Mouse (Mus musculus): Measurements from ENCODE around the gene Irak1. TPM values are rescaled to one million over a fixed set of nuclear protein-coding genes. Genes with fewer than 3 reads are reported as not detected.

Irak1 gene
- polyA plus RNA-seq, 1 experiment from 2014 or later: 27.4 TPM

DNA sequence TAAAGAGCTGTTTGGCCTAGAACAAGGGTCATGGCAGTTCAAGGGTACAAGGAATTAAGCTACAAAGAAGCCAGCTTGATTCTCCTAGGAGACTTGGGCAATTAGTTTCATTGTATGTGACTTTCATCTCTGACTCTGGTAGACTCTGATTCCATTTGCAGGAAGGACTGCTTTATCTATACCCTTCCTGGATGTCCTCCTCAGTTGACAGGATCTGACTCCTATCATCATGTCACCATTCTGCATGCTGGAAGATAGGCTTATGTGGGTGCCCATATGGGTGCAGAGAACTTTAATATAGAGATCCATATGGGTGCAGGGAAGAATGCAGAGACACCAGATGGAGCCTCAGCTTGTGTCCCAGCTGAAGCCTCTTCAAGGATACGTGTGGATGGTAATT lies 54.6 kb downstream of the Irak1 start:
- ATAC-seq (ENCODE audit: low FRiP score) (no peak), DNase-seq (ENCODE audit: low spot score) (no peak)
- H3K9ac ChIP-seq (ENCODE audit: low read depth, low read length): no peak overlapping the region
- no peak overlapping the region for H3K27ac ChIP-seq (ENCODE audit: low read depth, low read length)
- no peak overlapping the region for H3K4me3 ChIP-seq (ENCODE audit: low read depth, low read length)
- H3K36me3 ChIP-seq (ENCODE audit: control insufficient read depth, insufficient read depth, low read length): no peaks in the 10 kb centered on the region
- H3K9me3 ChIP-seq (ENCODE audit: control insufficient read depth, low read length): no peaks in the 10 kb centered on the region
- 84% methylated on average over 1 of the region's 1 CpGs for WGBS
- H3K4me2 ChIP-seq (replicated peaks; ENCODE audit: low read depth, low read length): no peak overlapping the region
- H3K27me3 ChIP-seq (ENCODE audit: control insufficient read depth, insufficient read depth, low read length): no peaks in the 10 kb centered on the region; the same call in 1 of the 2 replicates
- H3K4me1 ChIP-seq (replicated peaks; ENCODE audit: control insufficient read depth, insufficient read depth, low read length): no peaks in the 10 kb centered on the region

DNA sequence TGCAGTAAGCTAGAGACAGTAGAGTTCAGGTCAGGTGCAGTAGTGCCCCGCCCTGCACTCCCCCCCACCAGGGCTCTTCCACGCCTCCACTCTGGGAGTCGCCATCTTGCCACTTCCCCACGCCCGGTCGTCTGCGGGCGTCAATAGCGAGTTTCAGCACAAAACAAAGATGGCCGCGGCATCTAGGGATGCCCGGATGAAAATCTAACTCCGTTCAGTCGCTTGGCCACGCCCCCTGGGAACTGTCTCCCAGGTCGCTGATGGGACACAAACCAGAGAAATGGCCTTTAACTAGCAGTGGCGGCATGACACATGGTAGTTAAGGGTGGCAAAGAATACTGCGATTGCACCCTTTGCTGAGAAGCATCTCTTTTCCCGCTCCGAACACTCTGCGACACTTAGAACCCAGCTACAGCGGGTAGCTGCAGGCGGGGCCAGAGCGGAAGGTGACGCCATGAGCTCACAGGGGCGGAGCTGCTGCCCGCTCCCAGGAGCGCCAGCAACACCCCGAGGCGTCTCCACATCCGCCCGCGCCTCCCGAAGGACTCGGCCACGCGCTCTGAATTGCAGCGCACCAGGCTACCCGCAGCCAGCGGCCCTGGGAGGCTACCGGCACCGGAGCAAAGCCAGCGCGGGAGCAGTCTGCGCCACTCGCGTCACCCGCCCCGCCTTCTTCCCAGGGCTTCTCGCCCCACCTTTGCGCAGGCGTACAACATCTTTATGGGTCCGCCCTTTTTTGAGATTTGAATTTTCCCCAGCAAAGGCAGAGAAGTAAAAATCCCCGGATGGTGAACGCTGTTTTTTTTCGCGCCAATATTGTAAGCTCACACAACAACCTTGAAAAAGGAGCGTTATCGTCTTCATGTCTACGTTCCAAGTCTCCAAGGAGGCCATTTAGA lies 56.3 kb downstream of the Irak1 start:
- H3K4me3 ChIP-seq (ENCODE audit: low read depth, low read length): peak overlapping the region; percentile 70
- DNase-seq (ENCODE audit: low spot score): peak; percentile 89
- peak overlapping the region; percentile 80 for H3K9ac ChIP-seq (ENCODE audit: low read depth, low read length)
- WGBS: 14% methylated on average over 59 of the region's 60 CpGs
- H3K4me1 ChIP-seq (replicated peaks; ENCODE audit: control insufficient read depth, insufficient read depth, low read length): no peaks in the 10 kb centered on the region
- peak; percentile 89 for ATAC-seq (ENCODE audit: low FRiP score)
- H3K4me2 ChIP-seq (replicated peaks; ENCODE audit: low read depth, low read length): peak overlapping the region; percentile 40
- H3K27me3 ChIP-seq (ENCODE audit: control insufficient read depth, insufficient read depth, low read length): no peaks in the 10 kb centered on the region; the same call in 1 of the 2 replicates
- peak overlapping the region; percentile 97 for H3K27ac ChIP-seq (ENCODE audit: low read depth, low read length)
- H3K36me3 ChIP-seq (ENCODE audit: control insufficient read depth, insufficient read depth, low read length): no peaks in the 10 kb centered on the region
- no peaks in the 10 kb centered on the region for H3K9me3 ChIP-seq (ENCODE audit: control insufficient read depth, low read length)

DNA sequence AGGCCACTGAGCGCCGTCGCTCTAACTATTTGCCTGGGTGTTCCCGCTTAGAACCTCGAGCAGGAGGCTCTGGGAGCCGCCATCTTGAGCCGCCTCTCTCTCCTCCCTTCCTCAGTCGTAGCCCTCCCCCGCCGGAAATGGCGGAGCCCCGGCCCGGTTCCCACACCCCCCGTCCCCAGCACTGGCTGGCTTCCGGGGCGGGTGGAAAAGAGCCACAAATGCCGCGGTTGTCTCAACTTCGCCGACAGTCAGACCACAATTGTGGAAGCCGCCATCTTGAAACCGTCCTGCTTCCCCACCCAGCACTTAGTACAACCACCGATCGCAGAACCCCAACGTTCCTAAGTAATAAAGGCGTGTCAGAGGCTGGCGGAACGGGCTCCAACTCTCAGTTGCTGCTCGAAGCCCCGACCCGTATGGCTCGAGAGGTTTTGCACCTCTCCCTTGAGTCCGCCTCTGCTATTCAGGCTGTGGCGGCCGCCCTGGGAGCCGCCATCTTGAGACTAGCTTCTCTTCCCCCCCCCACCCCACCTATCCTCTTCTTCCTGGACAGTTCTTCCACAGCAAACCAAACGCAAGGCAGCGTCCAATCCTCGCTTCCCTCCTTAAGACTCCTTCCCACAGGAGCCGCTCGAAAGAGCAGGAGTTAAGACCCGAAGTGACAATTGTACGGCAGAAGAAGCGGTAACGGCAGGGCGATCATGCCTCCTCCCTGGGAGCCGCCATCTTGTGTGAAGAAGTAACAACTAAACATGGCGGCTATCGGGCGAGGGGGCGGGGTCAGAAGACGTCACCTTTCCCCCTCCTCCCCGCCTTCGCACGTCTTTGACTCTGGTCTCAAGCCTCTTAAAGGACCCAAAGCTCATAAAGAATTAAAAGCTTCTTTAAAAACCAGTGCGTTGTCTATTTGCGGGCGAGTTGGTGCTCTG lies 57.2 kb downstream of the Irak1 start, which contains the start of gene Hcfc1:
Hcfc1 (minus strand) TSS at position 110 of the 929 bp plus-strand sequence.
- Histone ChIP-seq H3K27ac (ENCODE audit: low read depth, low read length) (peak within 1 kb of the TSS; percentile 97), H3K4me3 (ENCODE audit: low read depth, low read length) (peak within 1 kb of the TSS; percentile 70), H3K27me3 (ENCODE audit: control insufficient read depth, insufficient read depth, low read length) (no peaks in the 10 kb centered on the region; the same call in 1 of the 2 replicates), H3K36me3 (ENCODE audit: control insufficient read depth, insufficient read depth, low read length) (no peaks in the 10 kb centered on the region), H3K4me2 (replicated peaks; ENCODE audit: low read depth, low read length) (peak within 1 kb of the TSS; percentile 55), H3K9me3 (ENCODE audit: control insufficient read depth, low read length) (no peaks in the 10 kb centered on the region), H3K9ac (ENCODE audit: low read depth, low read length) (peak within 1 kb of the TSS; percentile 80), H3K4me1 (replicated peaks; ENCODE audit: control insufficient read depth, insufficient read depth, low read length) (no peaks in the 10 kb centered on the region)
- WGBS: 16% methylated on average over 52 of the region's 58 CpGs
- ATAC-seq (ENCODE audit: low FRiP score) (peak; percentile 85), DNase-seq (ENCODE audit: low spot score) (peak; percentile 82)

DNA sequence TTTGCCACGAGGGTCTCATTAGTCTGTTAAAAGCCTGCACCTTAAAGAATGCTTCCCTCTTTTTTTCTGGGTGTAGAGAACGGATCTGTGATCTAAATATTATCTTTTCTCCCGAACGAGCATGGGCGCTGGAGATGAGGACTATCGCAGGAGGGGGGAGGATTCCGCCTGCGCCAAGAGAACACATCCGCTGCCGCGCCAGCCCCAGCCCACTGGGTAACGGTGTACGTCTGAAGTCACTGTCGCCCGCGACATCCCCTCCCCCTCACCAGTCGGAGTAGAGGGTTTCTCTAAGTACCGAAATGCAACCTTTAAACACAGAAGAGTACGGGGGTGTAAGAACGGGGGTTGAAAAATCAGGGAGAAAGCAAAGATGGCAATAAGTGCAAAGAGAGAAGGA lies 58.4 kb downstream of the Irak1 start:
- peak overlapping the region; percentile 55 for H3K4me2 ChIP-seq (replicated peaks; ENCODE audit: low read depth, low read length)
- ATAC-seq (ENCODE audit: low FRiP score) (no peak), DNase-seq (ENCODE audit: low spot score) (peak; percentile 37)
- no peaks in the 10 kb centered on the region for H3K4me1 ChIP-seq (replicated peaks; ENCODE audit: control insufficient read depth, insufficient read depth, low read length)
- no peaks in the 10 kb centered on the region for H3K9me3 ChIP-seq (ENCODE audit: control insufficient read depth, low read length)
- peak overlapping the region; percentile 70 for H3K4me3 ChIP-seq (ENCODE audit: low read depth, low read length)
- H3K27me3 ChIP-seq (ENCODE audit: control insufficient read depth, insufficient read depth, low read length): no peaks in the 10 kb centered on the region; the same call in 1 of the 2 replicates
- peak overlapping the region; percentile 80 for H3K9ac ChIP-seq (ENCODE audit: low read depth, low read length)
- H3K36me3 ChIP-seq (ENCODE audit: control insufficient read depth, insufficient read depth, low read length): no peaks in the 10 kb centered on the region
- H3K27ac ChIP-seq (ENCODE audit: low read depth, low read length): 0 out of 2 replicates have a peak overlapping the region, but pooled peaks have one; percentile 97
- WGBS: 15% methylated on average over 20 of the region's 20 CpGs

DNA sequence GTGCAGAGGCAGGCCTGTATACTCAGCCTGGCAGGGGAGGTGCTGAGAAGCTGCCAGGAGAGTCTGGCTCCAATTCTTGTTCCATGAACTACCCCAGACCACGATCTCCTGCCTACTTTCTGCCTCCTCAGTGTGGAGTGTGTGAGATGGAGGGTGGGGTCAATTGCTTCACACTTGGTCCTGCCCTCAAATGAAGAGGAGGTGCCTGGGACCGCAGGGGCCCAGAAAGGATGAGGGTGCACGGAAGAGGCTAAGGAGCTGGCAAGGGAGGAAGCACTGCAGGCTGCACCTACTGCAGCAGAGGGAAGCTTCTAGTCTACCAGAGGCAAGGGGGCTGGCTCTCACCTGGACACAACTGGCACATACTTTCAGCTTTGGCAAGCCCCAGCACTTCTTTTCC lies 59.4 kb downstream of the Irak1 start:
- Histone ChIP-seq H3K4me2 (replicated peaks; ENCODE audit: low read depth, low read length) (peak overlapping the region; percentile 55), H3K27ac (ENCODE audit: low read depth, low read length) (no peak overlapping the region), H3K36me3 (ENCODE audit: control insufficient read depth, insufficient read depth, low read length) (no peaks in the 10 kb centered on the region), H3K9me3 (ENCODE audit: control insufficient read depth, low read length) (no peaks in the 10 kb centered on the region), H3K27me3 (ENCODE audit: control insufficient read depth, insufficient read depth, low read length) (no peaks in the 10 kb centered on the region; the same call in 1 of the 2 replicates), H3K4me3 (ENCODE audit: low read depth, low read length) (peak overlapping the region; percentile 70), H3K4me1 (replicated peaks; ENCODE audit: control insufficient read depth, insufficient read depth, low read length) (no peaks in the 10 kb centered on the region), H3K9ac (ENCODE audit: low read depth, low read length) (peak overlapping the region; percentile 31; the same call in 1 of the 2 replicates)
- ATAC-seq (ENCODE audit: low FRiP score) (no peak), DNase-seq (ENCODE audit: low spot score) (no peak)
- WGBS: 60% methylated on average over 3 of the region's 3 CpGs

MicroRNA genes within 50 kb of the gene (microRNA counts, 519-probe panel; counts per million panel counts)
- not detected for microRNA mmu-miR-718

Other genes with a start within 250 kb of the Irak1 start
- 1.3 and 1.6 TPM in 2 replicates for gene Srpk3, start 249.5 kb downstream of the Irak1 start, polyA plus RNA-seq (2014; fragmentation: Nextera tagmentation; extraction: Ambion mirVana)
- 191 and 206 TPM in 2 replicates for gene Idh3g, start 237.0 kb downstream of the Irak1 start, polyA plus RNA-seq (2014; fragmentation: Nextera tagmentation; extraction: Ambion mirVana)
- 134 and 140 TPM in 2 replicates for gene Ssr4, start 236.9 kb downstream of the Irak1 start, polyA plus RNA-seq (2014; fragmentation: Nextera tagmentation; extraction: Ambion mirVana)
- 1.4 and 1.6 TPM in 2 replicates for gene Pdzd4, start 198.9 kb downstream of the Irak1 start, polyA plus RNA-seq (2014; fragmentation: Nextera tagmentation; extraction: Ambion mirVana)
- 0.06 and 0.11 TPM in 2 replicates for gene Avpr2, start 131.8 kb downstream of the Irak1 start, polyA plus RNA-seq (2014; fragmentation: Nextera tagmentation; extraction: Ambion mirVana)
- gene L1cam, start 127.8 kb downstream of the Irak1 start, polyA plus RNA-seq (2014; fragmentation: Nextera tagmentation; extraction: Ambion mirVana): 26.3 and 35.9 TPM in 2 replicates
- gene Arhgap4, start 102.0 kb downstream of the Irak1 start, polyA plus RNA-seq (2014; fragmentation: Nextera tagmentation; extraction: Ambion mirVana): 0.99 and 2.3 TPM in 2 replicates
- gene Naa10, start 102.0 kb downstream of the Irak1 start, polyA plus RNA-seq (2014; fragmentation: Nextera tagmentation; extraction: Ambion mirVana): 117 and 126 TPM in 2 replicates
- 17.5 and 18.7 TPM in 2 replicates for gene Renbp, start 93.1 kb downstream of the Irak1 start, polyA plus RNA-seq (2014; fragmentation: Nextera tagmentation; extraction: Ambion mirVana)
- gene Hcfc1, start 57.6 kb downstream of the Irak1 start, polyA plus RNA-seq (2014; fragmentation: Nextera tagmentation; extraction: Ambion mirVana): 72.9 and 77.2 TPM in 2 replicates
- not detected in 2 replicates for gene Opn1mw, start 103.5 kb upstream of the Irak1 start, polyA plus RNA-seq (2014; fragmentation: Nextera tagmentation; extraction: Ambion mirVana)
- gene Mecp2, start 111.4 kb upstream of the Irak1 start, polyA plus RNA-seq (2014; fragmentation: Nextera tagmentation; extraction: Ambion mirVana): 14.4 and 15.8 TPM in 2 replicates
- not detected in 2 replicates for gene Tex28, start 143.9 kb upstream of the Irak1 start, polyA plus RNA-seq (2014; fragmentation: Nextera tagmentation; extraction: Ambion mirVana)
- 0.20 TPM in 1 of 2 replicates, not detected in the other for gene Tktl1, start 153.3 kb upstream of the Irak1 start, polyA plus RNA-seq (2014; fragmentation: Nextera tagmentation; extraction: Ambion mirVana)
- 181 and 196 TPM in 2 replicates for gene Flna, start 225.9 kb upstream of the Irak1 start, polyA plus RNA-seq (2014; fragmentation: Nextera tagmentation; extraction: Ambion mirVana)
- 22.6 and 27.4 TPM in 2 replicates for gene Emd, start 230.8 kb upstream of the Irak1 start, polyA plus RNA-seq (2014; fragmentation: Nextera tagmentation; extraction: Ambion mirVana)
- 724 and 770 TPM in 2 replicates for gene Rpl10, start 246.9 kb upstream of the Irak1 start, polyA plus RNA-seq (2014; fragmentation: Nextera tagmentation; extraction: Ambion mirVana)

All from hindbrain, embryonic 11.5 days (tissue).